Mouse (Mus musculus): ENCODE data around the gene Nceh1. TPM values are rescaled to one million over a fixed set of nuclear protein-coding genes. Genes with fewer than 3 reads are reported as not detected.

The Nceh1 gene
- total and polyA plus RNA-seq, 3 experiments = 8.5 to 11.8 (median 9.2) TPM

GRCm38 (mm10) chr3:27233361-27233760 lies 50.6 kb downstream of the Nceh1 start:
- TF ChIP-seq CTCF (conservative IDR thresholded peaks at IDR 0.05 in 1 of 2, IDR thresholded peaks at IDR 0.05 in 1 of 2; ENCODE audit: low read depth in 2 of 2, low read length in 2 of 2) = no peak
- TF ChIP-seq KAT2A (IDR thresholded peaks at IDR 0.05; ENCODE audit: insufficient replicate concordance, low read length) = no peak
- no peak for TF ChIP-seq IRF4 (IDR thresholded peaks at IDR 0.05; ENCODE audit: low read depth, low read length)
- TF ChIP-seq MAFK (IDR thresholded peaks at IDR 0.05; ENCODE audit: insufficient replicate concordance, low read length) = no peak
- no peak for TF ChIP-seq GABPA (IDR thresholded peaks at IDR 0.05; ENCODE audit: insufficient replicate concordance, low read depth, low read length)
- no peak for TF ChIP-seq ZMIZ1 (IDR thresholded peaks at IDR 0.05; ENCODE audit: low read depth, low read length)
- TF ChIP-seq MEF2A (IDR thresholded peaks at IDR 0.05; ENCODE audit: borderline replicate concordance, low read depth, low read length) = no peak
- no peak for TF ChIP-seq NRF1 (IDR thresholded peaks at IDR 0.05; ENCODE audit: low read depth, low read length)
- TF ChIP-seq SMC3 (IDR thresholded peaks at IDR 0.05; ENCODE audit: low read depth, low read length) = no peak
- no peak for TF ChIP-seq HCFC1 (IDR thresholded peaks at IDR 0.05; ENCODE audit: low read depth, low read length)
- TF ChIP-seq MXI1 (IDR thresholded peaks at IDR 0.05; ENCODE audit: low read depth, low read length) = no peak
- no peak for TF ChIP-seq RAD21 (IDR thresholded peaks at IDR 0.05; ENCODE audit: low read depth, low read length)
- H3K27ac ChIP-seq (ENCODE audit: insufficient read depth, low read depth) = no peak overlapping the region
- H3K4me2 ChIP-seq (ENCODE audit: insufficient read depth, low read depth, poor library complexity, severe bottlenecking) = no peak overlapping the region
- H3K79me2 ChIP-seq (replicated peaks; ENCODE audit: control insufficient read depth, extremely low read depth, insufficient read depth, poor library complexity, severe bottlenecking) = no peaks in the 10 kb centered on the region
- H3K9ac ChIP-seq (ENCODE audit: insufficient read depth, low read depth) = no peak overlapping the region
- H3K36me3 ChIP-seq (replicated peaks in 1 of 2; ENCODE audit: control insufficient read depth in 1 of 2, insufficient read depth in 1 of 2, low read length in 1 of 2) = peaks cover 3 to 49% of the 10 kb centered on the region in 2 experiments
- H3K27me3 ChIP-seq (replicated peaks) = no peaks in the 10 kb centered on the region
- no peaks in the 10 kb centered on the region for H3K9me3 ChIP-seq (replicated peaks; ENCODE audit: low read length)
- no peak overlapping the region for H3K4me3 ChIP-seq (replicated peaks in 1 of 3; ENCODE audit: low read depth in 2 of 3, low read length in 2 of 3, poor library complexity in 1 of 3)
- dilution Hi-C loops (cut with MboI; ENCODE audit: extremely low pct_ligation_motif_present, extremely low pct_unique_long_range_greater_than_20kb, low sequenced_read_pairs) (no loop called here), in situ Hi-C loops (cut with MboI; ENCODE audit: low pct_ligation_motif_present, low pct_unique_long_range_greater_than_20kb, low sequenced_read_pairs) (no loop called here)
- H3K4me1 ChIP-seq (ENCODE audit: control insufficient read depth in 1 of 2, insufficient read depth in 2 of 2) = no peaks in the 10 kb centered on the region
- DNase-seq (ENCODE audit: extremely low read depth) = no peak

- Histone ChIP-seq H3K79me2 (replicated peaks; ENCODE audit: control insufficient read depth, extremely low read depth, insufficient read depth, poor library complexity, severe bottlenecking) (no peaks in the 10 kb centered on the region), H3K4me1 (ENCODE audit: control insufficient read depth in 1 of 2, insufficient read depth in 2 of 2) (no peaks in the 10 kb centered on the region), H3K27me3 (replicated peaks) (no peaks in the 10 kb centered on the region), H3K4me2 (ENCODE audit: insufficient read depth, low read depth, poor library complexity, severe bottlenecking) (no peak overlapping the region), H3K27ac (ENCODE audit: insufficient read depth, low read depth) (no peak overlapping the region), H3K9ac (ENCODE audit: insufficient read depth, low read depth) (no peak overlapping the region), H3K4me3 (replicated peaks in 1 of 3; ENCODE audit: low read depth in 2 of 3, low read length in 2 of 3, poor library complexity in 1 of 3) (no peak overlapping the region), H3K9me3 (replicated peaks; ENCODE audit: low read length) (no peaks in the 10 kb centered on the region), H3K36me3 (replicated peaks in 1 of 2; ENCODE audit: control insufficient read depth in 1 of 2, insufficient read depth in 1 of 2, low read length in 1 of 2) (peaks cover 3 to 48% of the 10 kb centered on the region in 2 experiments)
- no peak for TF ChIP-seq ZC3H11A (IDR thresholded peaks at IDR 0.05; ENCODE audit: low read depth, low read length)
- no peak for TF ChIP-seq NELFE (IDR thresholded peaks at IDR 0.05; ENCODE audit: low read depth, low read length)
- no peak for TF ChIP-seq TCF12 (IDR thresholded peaks at IDR 0.05; ENCODE audit: low read depth, low read length)
- no peak for TF ChIP-seq JUN (IDR thresholded peaks at IDR 0.05; ENCODE audit: insufficient read depth, low read depth, low read length)
- TF ChIP-seq MXI1 (IDR thresholded peaks at IDR 0.05; ENCODE audit: low read depth, low read length) = no peak
- TF ChIP-seq POLR2AphosphoS2 (IDR thresholded peaks at IDR 0.05; ENCODE audit: low read depth, low read length) = no peak
- no peak for TF ChIP-seq MEF2A (IDR thresholded peaks at IDR 0.05; ENCODE audit: borderline replicate concordance, low read depth, low read length)
- no peak for TF ChIP-seq GABPA (IDR thresholded peaks at IDR 0.05; ENCODE audit: insufficient replicate concordance, low read depth, low read length)
- no peak for TF ChIP-seq SIN3A (IDR thresholded peaks at IDR 0.05; ENCODE audit: low read length)
- no peak for TF ChIP-seq KAT2A (IDR thresholded peaks at IDR 0.05; ENCODE audit: insufficient replicate concordance, low read length)
- no peak for DNase-seq (ENCODE audit: extremely low read depth)
- in situ Hi-C loops (cut with MboI; ENCODE audit: low pct_ligation_motif_present, low pct_unique_long_range_greater_than_20kb, low sequenced_read_pairs) = no loop called here
- dilution Hi-C loops (cut with MboI; ENCODE audit: extremely low pct_ligation_motif_present, extremely low pct_unique_long_range_greater_than_20kb, low sequenced_read_pairs) = no loop called here
Measured at GRCm38 (mm10) chr3:27233841-27234240, 51.1 kb downstream of the Nceh1 start.
